Mouse (Mus musculus) spleen, adult 12 weeks (tissue): ENCODE measurements around the gene Iqce.

Source experiments
- DNase-seq: peaks from one replicate; pipeline ENCODE4 v3.0.0; 2022; ENCODE audit warnings: low spot score

The Iqce gene

GRCm38 (mm10) chr5:140661427-140661826, 40.8 kb downstream of the Iqce start:
- no peak for DNase-seq

- no peak for DNase-seq
These were observed 41.8 kb downstream of the Iqce start for GRCm38 (mm10) chr5:140660398-140660797.

GRCm38 (mm10) chr5:140659607-140660272, 42.4 kb downstream of the Iqce start:
- DNase-seq, result no peak

GRCm38 (mm10) chr5:140654096-140654845, 47.9 kb downstream of the Iqce start:
- no peak for DNase-seq

GRCm38 (mm10) chr5:140652587-140652986, 49.6 kb downstream of the Iqce start:
- no peak for DNase-seq

- DNase-seq, result no peak
These were observed 50.9 kb downstream of the Iqce start for GRCm38 (mm10) chr5:140651231-140651630.

- DNase-seq, result no peak
These were observed 52.2 kb downstream of the Iqce start for GRCm38 (mm10) chr5:140649881-140650414.

- DNase-seq, result peak; percentile 91
These were observed 53.0 kb downstream of the Iqce start for GRCm38 (mm10) chr5:140649101-140649667.

- DNase-seq, result no peak
These were observed 53.6 kb downstream of the Iqce start, which contains the start of gene Ttyh3 for GRCm38 (mm10) chr5:140648519-140649100. TSS of gene Ttyh3 (minus strand) at chr5:140649031.

- no peak for DNase-seq
These were observed 54.2 kb downstream of the Iqce start for GRCm38 (mm10) chr5:140647821-140648518.

- no peak for DNase-seq
These were observed 55.0 kb downstream of the Iqce start for GRCm38 (mm10) chr5:140647031-140647760.

- DNase-seq, result no peak
These were observed 56.0 kb downstream of the Iqce start for GRCm38 (mm10) chr5:140646171-140646570.

GRCm38 (mm10) chr5:140645454-140645853, 56.7 kb downstream of the Iqce start:
- no peak for DNase-seq

GRCm38 (mm10) chr5:140644702-140645201, 57.4 kb downstream of the Iqce start:
- no peak for DNase-seq

- DNase-seq, result no peak
These were observed 57.9 kb downstream of the Iqce start for GRCm38 (mm10) chr5:140644263-140644662.

GRCm38 (mm10) chr5:140642076-140642475, 60.1 kb downstream of the Iqce start:
- DNase-seq, result no peak

GRCm38 (mm10) chr5:140641254-140641928, 60.8 kb downstream of the Iqce start:
- no peak for DNase-seq

- no peak for DNase-seq
These were observed 61.4 kb downstream of the Iqce start for GRCm38 (mm10) chr5:140640812-140641211.

GRCm38 (mm10) chr5:140639871-140640270, 62.3 kb downstream of the Iqce start:
- DNase-seq, result no peak

- DNase-seq, result no peak
These were observed 62.9 kb downstream of the Iqce start for GRCm38 (mm10) chr5:140639312-140639711.
